In genomic region chr3:144396478-144396877, GRCm38 (mm10) we compare ENCODE assay signal across 20 mouse cellular contexts.
DNase-seq lines count a peak whose midpoint lies in the region; ATAC-seq and TF ChIP-seq lines count a peak whose summit lies in the region.
"Had no signal": no experiment of that assay in that cellular context is flagged by ENCODE, and none has a peak within 500 bp of the region (broad histone marks: within the 10 kb centered on the region; RNA-seq: fewer than 3 reads in every experiment).

No protein-coding gene starts in this region.

- no peak overlapping the region for H3K9ac ChIP-seq in forebrain, embryonic 14.5 days (ENCODE audit: low read length)
- no peak overlapping the region for H3K9ac ChIP-seq in forebrain, embryonic 11.5 days (ENCODE audit: low read length)
- 0 out of 2 replicates have a peak overlapping the region, but pooled peaks have one; percentile 15 for H3K9ac ChIP-seq in forebrain, postnatal 0 days
- H3K9ac ChIP-seq: embryonic facial prominence, embryonic 12.5 days; heart, embryonic 13.5 days had no signal

- WGBS in forebrain, embryonic 14.5 days = 33% methylated on average over 17 of the region's 17 CpGs
- WGBS in forebrain, embryonic 11.5 days = 62% methylated on average over 17 of the region's 17 CpGs
- 26% methylated on average over 17 of the region's 17 CpGs for WGBS in forebrain, postnatal 0 days

- peaks cover 7% of the 10 kb centered on the region; the same call in 1 of the 2 replicates for H3K4me1 ChIP-seq in forebrain, embryonic 14.5 days (ENCODE audit: control insufficient read depth, insufficient read depth, low read length)
- no peaks in the 10 kb centered on the region for H3K4me1 ChIP-seq in forebrain, embryonic 11.5 days (replicated peaks; ENCODE audit: control insufficient read depth, insufficient read depth, low read length)
- 0 out of 2 replicates have a peak, but pooled peaks cover 9% of the 10 kb centered on the region for H3K4me1 ChIP-seq in forebrain, postnatal 0 days (ENCODE audit: insufficient read depth)

- no peaks in the 10 kb centered on the region for H3K36me3 ChIP-seq in forebrain, embryonic 14.5 days (ENCODE audit: control insufficient read depth, insufficient read depth, low read length)
- no peaks in the 10 kb centered on the region for H3K36me3 ChIP-seq in forebrain, embryonic 11.5 days (ENCODE audit: control insufficient read depth, insufficient read depth, low read length)
- no peaks in the 10 kb centered on the region for H3K36me3 ChIP-seq in forebrain, postnatal 0 days (ENCODE audit: insufficient read depth)
- H3K36me3 ChIP-seq: embryonic facial prominence, embryonic 12.5 days; heart, embryonic 13.5 days had no signal

- no peak for TF ChIP-seq POLR2A in brain, embryonic 14.5 days (IDR thresholded peaks at IDR 0.05; ENCODE audit: borderline replicate concordance, extremely low read depth, insufficient read depth, insufficient read length, poor library complexity, severe bottlenecking)

- no peak overlapping the region for H3K4me3 ChIP-seq in forebrain, embryonic 14.5 days (ENCODE audit: low read depth, low read length)
- H3K4me3 ChIP-seq in forebrain, embryonic 11.5 days (ENCODE audit: low read depth, low read length) = no peak overlapping the region
- H3K4me3 ChIP-seq in layer of hippocampus, adult 2 months = no peak overlapping the region; the same call in 1 of the 2 replicates
- no peak overlapping the region for H3K4me3 ChIP-seq in forebrain, postnatal 0 days (ENCODE audit: low read depth, low read length)
- H3K4me3 ChIP-seq in gastrocnemius, adult 2 months = no peak overlapping the region
- H3K4me3 ChIP-seq: embryonic facial prominence, embryonic 12.5 days; heart, embryonic 13.5 days had no signal

- H3K27ac ChIP-seq in forebrain, embryonic 14.5 days (ENCODE audit: low read depth, low read length) = no peak overlapping the region
- no peak overlapping the region for H3K27ac ChIP-seq in forebrain, embryonic 11.5 days (ENCODE audit: low read depth, low read length)
- peak overlapping the region; percentile 23; the same call in 1 of the 2 replicates for H3K27ac ChIP-seq in layer of hippocampus, adult 2 months
- H3K27ac ChIP-seq in forebrain, postnatal 0 days (ENCODE audit: low read depth, low read length) = no peak overlapping the region
- H3K27ac ChIP-seq in gastrocnemius, adult 2 months = no peak overlapping the region
- H3K27ac ChIP-seq: embryonic facial prominence, embryonic 12.5 days; heart, embryonic 13.5 days had no signal

- no peak overlapping the region; the same call in 1 of the 2 replicates for H3K4me2 ChIP-seq in forebrain, embryonic 14.5 days (ENCODE audit: low read length)
- no peak overlapping the region for H3K4me2 ChIP-seq in forebrain, embryonic 11.5 days (ENCODE audit: low read depth, low read length, severe bottlenecking)
- H3K4me2 ChIP-seq in forebrain, postnatal 0 days (ENCODE audit: low read depth) = peak overlapping the region; percentile 25
- H3K4me2 ChIP-seq: embryonic facial prominence, embryonic 12.5 days; heart, embryonic 13.5 days had no signal

- no peaks in the 10 kb centered on the region; the same call in 1 of the 2 replicates for H3K9me3 ChIP-seq in forebrain, embryonic 14.5 days (replicated peaks; ENCODE audit: control insufficient read depth, low read length)
- H3K9me3 ChIP-seq in forebrain, embryonic 11.5 days (ENCODE audit: control insufficient read depth, low read length) = no peaks in the 10 kb centered on the region
- H3K9me3 ChIP-seq in forebrain, postnatal 0 days (ENCODE audit: low read length) = no peaks in the 10 kb centered on the region
- H3K9me3 ChIP-seq: embryonic facial prominence, embryonic 12.5 days; heart, embryonic 13.5 days had no signal

- peak; percentile 42 for ATAC-seq in forebrain, embryonic 14.5 days
- ATAC-seq in forebrain, embryonic 11.5 days (replicated peaks; ENCODE audit: low FRiP score) = no peak
- ATAC-seq in forebrain, postnatal 0 days = peak; percentile 65
- ATAC-seq: intestine, embryonic 16.5 days had no signal

- peak; percentile 73 for DNase-seq in forebrain, embryonic 14.5 days (ENCODE audit: low spot score)
- DNase-seq in forebrain, embryonic 11.5 days (ENCODE audit: low spot score) = no peak
- no peak for DNase-seq in layer of hippocampus, adult 2 months (ENCODE audit: low spot score in 2 of 2)
- no peak for DNase-seq in layer of hippocampus, adult 9-11 months
- DNase-seq in brain, embryonic 14.5 days (ENCODE audit: low read depth) = peak; percentile 80
- DNase-seq in forebrain, postnatal 0 days = peak; percentile 67
- no peak for DNase-seq in gastrocnemius, adult 2 months
- DNase-seq: adrenal gland, adult 2 months; adrenal gland, postnatal 25 days; cerebellum, adult 2 months; cerebellum, postnatal 14 days; embryo, embryonic 11 days; gastrocnemius, postnatal 36 days; heart, adult 11 months; heart, postnatal 36 days; kidney, adult 8-10 months had no signal

- no peaks in the 10 kb centered on the region for H3K27me3 ChIP-seq in forebrain, embryonic 14.5 days (replicated peaks; ENCODE audit: control insufficient read depth, insufficient read depth, low read length)
- no peaks in the 10 kb centered on the region for H3K27me3 ChIP-seq in forebrain, embryonic 11.5 days (ENCODE audit: control insufficient read depth, insufficient read depth, low read length)
- H3K27me3 ChIP-seq in forebrain, postnatal 0 days (ENCODE audit: insufficient read depth, low read length) = no peaks in the 10 kb centered on the region
- H3K27me3 ChIP-seq: CH12.LX; embryonic facial prominence, embryonic 12.5 days; heart, embryonic 13.5 days had no signal

- intact Hi-C loops in gastrocnemius, adult 2 months (cut with DNase I) = no loop called here

- no peak for TF ChIP-seq CTCF in layer of hippocampus, adult 2 months (conservative IDR thresholded peaks at IDR 0.05)
- no peak for TF ChIP-seq CTCF in brain, embryonic 14.5 days (IDR thresholded peaks at IDR 0.05; ENCODE audit: borderline replicate concordance, extremely low read depth, insufficient read depth, insufficient read length)
- TF ChIP-seq CTCF in forebrain, postnatal 0 days (IDR thresholded peaks at IDR 0.05; ENCODE audit: low read depth) = no peak
- no peak for TF ChIP-seq CTCF in gastrocnemius, adult 2 months (IDR thresholded peaks at IDR 0.05)

Comparison
In these comparisons a context has a peak if more than half of its experiments do, and no peak if none do; other contexts are left out.
1. DNase-seq: peak in forebrain, embryonic 14.5 days (single experiment), brain, embryonic 14.5 days (single experiment) and forebrain, postnatal 0 days (single experiment); none in forebrain, embryonic 11.5 days (single experiment), layer of hippocampus, adult 2 months (0 of 2), layer of hippocampus, adult 9-11 months (single experiment) and gastrocnemius, adult 2 months (single experiment).